In genomic region chr1:157055288-157055831, GRCm38 (mm10) we compare ENCODE assay signal across 11 mouse cellular contexts. TPM values are rescaled to one million over a fixed set of nuclear protein-coding genes. Genes with fewer than 3 reads are reported as not detected.
A peak's percentile ranks its signal among the peaks of the same experiment; 100 is the strongest.
DNase-seq lines count a peak whose midpoint lies in the region; ATAC-seq and TF ChIP-seq lines count a peak whose summit lies in the region.
"Had no signal": no experiment of that assay in that cellular context is flagged by ENCODE, and none has a peak within 500 bp of the region (broad histone marks: within the 10 kb centered on the region; RNA-seq: fewer than 3 reads in every experiment).

No protein-coding gene starts in this region.

- no peaks in the 10 kb centered on the region for H3K36me3 ChIP-seq in heart, embryonic 15.5 days
- H3K36me3 ChIP-seq in hindbrain, embryonic 13.5 days: no peaks in the 10 kb centered on the region
- H3K36me3 ChIP-seq in midbrain, embryonic 13.5 days: no peaks in the 10 kb centered on the region
- H3K36me3 ChIP-seq: limb, embryonic 15.5 days had no signal

- H3K9me3 ChIP-seq in heart, embryonic 15.5 days (replicated peaks): no peaks in the 10 kb centered on the region
- no peaks in the 10 kb centered on the region for H3K9me3 ChIP-seq in hindbrain, embryonic 13.5 days
- no peaks in the 10 kb centered on the region for H3K9me3 ChIP-seq in midbrain, embryonic 13.5 days
- H3K9me3 ChIP-seq: limb, embryonic 15.5 days had no signal

- H3K4me3 ChIP-seq in heart, embryonic 15.5 days: peak overlapping the region; percentile 4; the same call in 1 of the 2 replicates
- no peak overlapping the region for H3K4me3 ChIP-seq in hindbrain, embryonic 13.5 days
- H3K4me3 ChIP-seq in midbrain, embryonic 13.5 days (replicated peaks): no peak overlapping the region
- H3K4me3 ChIP-seq in left cerebral cortex, adult 2 months: no peak overlapping the region
- H3K4me3 ChIP-seq: limb, embryonic 15.5 days had no signal

- TF ChIP-seq CTCF in left cerebral cortex, adult 2 months (IDR thresholded peaks at IDR 0.05): no peak

- no peak for DNase-seq in heart, postnatal 36 days
- DNase-seq in c-Kit-positive CD71-positive TER-119-positive erythroid progenitor cells, embryonic 14.5 days (ENCODE audit: low spot score): peak; percentile 73
- no peak for DNase-seq in left cerebral cortex, postnatal 4 days
- DNase-seq in left cerebral cortex, adult 8-10 months (ENCODE audit: low spot score in 2 of 2): no peak
- no peak for DNase-seq in left cerebral cortex, adult 2 months (ENCODE audit: extremely low spot score in 1 of 2, low spot score in 2 of 2)
- DNase-seq: adrenal gland, postnatal 10 days; kidney, adult 11 months had no signal

- intact Hi-C loops in heart, postnatal 36 days (cut with DNase I): no loop called here
- intact Hi-C loops in left cerebral cortex, postnatal 4 days (cut with DNase I): no loop called here
- intact Hi-C loops in left cerebral cortex, adult 2 months (cut with DNase I): no loop called here

- no peak overlapping the region for H3K9ac ChIP-seq in heart, embryonic 15.5 days
- H3K9ac ChIP-seq in hindbrain, embryonic 13.5 days: 0 out of 2 replicates have a peak overlapping the region, but pooled peaks have one; percentile 46
- H3K9ac ChIP-seq in midbrain, embryonic 13.5 days (replicated peaks): peak overlapping the region; percentile 28; the same call in 1 of the 2 replicates
- H3K9ac ChIP-seq: limb, embryonic 15.5 days had no signal

- peak; percentile 83 for ATAC-seq in heart, embryonic 15.5 days (replicated peaks; ENCODE audit: insufficient number of reproducible peaks, insufficient read depth, low FRiP score, low read depth)
- peak; percentile 87 for ATAC-seq in hindbrain, embryonic 13.5 days (ENCODE audit: low FRiP score)
- ATAC-seq in midbrain, embryonic 13.5 days: peak; percentile 93

- H3K27ac ChIP-seq in heart, embryonic 15.5 days: peak overlapping the region; percentile 87
- peak overlapping the region; percentile 95 for H3K27ac ChIP-seq in hindbrain, embryonic 13.5 days
- peak overlapping the region; percentile 93 for H3K27ac ChIP-seq in midbrain, embryonic 13.5 days
- H3K27ac ChIP-seq in left cerebral cortex, adult 2 months: no peak overlapping the region
- H3K27ac ChIP-seq: limb, embryonic 15.5 days had no signal

- H3K27me3 ChIP-seq in heart, embryonic 15.5 days: no peaks in the 10 kb centered on the region
- peaks cover 12% of the 10 kb centered on the region for H3K27me3 ChIP-seq in hindbrain, embryonic 13.5 days
- H3K27me3 ChIP-seq in midbrain, embryonic 13.5 days: no peaks in the 10 kb centered on the region
- H3K27me3 ChIP-seq: limb, embryonic 15.5 days had no signal

- peaks cover 22% of the 10 kb centered on the region for H3K4me1 ChIP-seq in heart, embryonic 15.5 days (replicated peaks)
- peaks cover 28% of the 10 kb centered on the region for H3K4me1 ChIP-seq in hindbrain, embryonic 13.5 days (replicated peaks)
- peaks cover 36% of the 10 kb centered on the region for H3K4me1 ChIP-seq in midbrain, embryonic 13.5 days (replicated peaks)

- peak overlapping the region; percentile 48 for H3K4me2 ChIP-seq in heart, embryonic 15.5 days
- peak overlapping the region; percentile 26 for H3K4me2 ChIP-seq in hindbrain, embryonic 13.5 days
- peak overlapping the region; percentile 32 for H3K4me2 ChIP-seq in midbrain, embryonic 13.5 days (replicated peaks)
- H3K4me2 ChIP-seq: limb, embryonic 15.5 days had no signal

- 17% methylated on average over 11 of the region's 11 CpGs for WGBS in heart, embryonic 15.5 days
- WGBS in hindbrain, embryonic 13.5 days: 18% methylated on average over 11 of the region's 11 CpGs
- WGBS in midbrain, embryonic 13.5 days: 20% methylated on average over 11 of the region's 11 CpGs

RNA-seq across cellular contexts. Expression of gene Tex35, which starts 53.1 kb away (rescaled TPM):
- not detected in 2 replicates for polyA plus RNA-seq in heart, embryonic 15.5 days (2015; fragmentation: Nextera tagmentation; extraction: Ambion mirVana)
- not detected for total RNA-seq in heart, postnatal 36 days (2021)
- not detected in 2 replicates for polyA plus RNA-seq in hindbrain, embryonic 13.5 days (2015; fragmentation: Nextera tagmentation; extraction: Ambion mirVana)
- polyA plus RNA-seq in midbrain, embryonic 13.5 days (2015; fragmentation: Nextera tagmentation; extraction: Ambion mirVana): not detected in 2 replicates
- under 1 TPM in 1 of 2 experiments, not detected in 1; 0.50 TPM for total RNA-seq in left cerebral cortex, postnatal 4 days (2021)
- total RNA-seq in left cerebral cortex, adult 8-10 months (2022): not detected
- total RNA-seq in left cerebral cortex, adult 2 months (2021): not detected
- total RNA-seq: adrenal gland, postnatal 10 days had no signal
- polyA plus RNA-seq: limb, embryonic 15.5 days had no signal
